Mouse (Mus musculus): ENCODE measurements around the gene Olfr60. TPM values are rescaled to one million over a fixed set of nuclear protein-coding genes. Genes with fewer than 3 reads are reported as not detected.

The Olfr60 gene
- polyA plus RNA-seq, 1 experiment: 0.75 TPM

DNA sequence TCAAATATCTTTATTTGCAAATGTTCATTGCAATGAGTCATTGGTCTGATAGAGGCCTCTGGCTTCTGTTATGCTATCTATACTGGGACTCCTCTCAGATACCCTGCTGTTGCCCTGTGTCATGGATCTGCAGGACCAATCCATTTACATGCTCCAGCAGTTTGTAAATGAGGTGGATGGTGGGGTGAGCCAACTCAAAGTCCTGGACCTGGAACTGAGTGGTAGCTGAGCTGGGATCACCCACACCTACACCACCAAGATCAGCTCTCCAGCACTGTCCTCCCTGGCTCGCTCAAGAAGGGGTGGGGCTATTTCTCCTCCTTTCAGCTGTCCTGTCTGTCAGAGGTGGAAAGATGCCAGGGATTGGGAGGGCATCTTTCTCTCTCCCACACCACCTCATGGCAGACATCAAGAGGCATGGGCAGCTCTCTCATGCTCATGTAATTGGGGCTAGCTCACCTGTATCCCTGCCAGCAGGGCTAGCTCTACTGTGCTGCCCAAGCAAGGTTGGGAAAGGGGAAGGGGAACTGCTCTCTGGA lies 31.6 kb downstream of the Olfr60 start:
- no peak for TF ChIP-seq POLR2A (IDR thresholded peaks at IDR 0.05; ENCODE audit: control insufficient read depth, extremely low read depth, insufficient read depth, low read length, poor library complexity)
- TF ChIP-seq CTCF (IDR thresholded peaks at IDR 0.05; ENCODE audit: borderline replicate concordance, control insufficient read depth, extremely low read depth, insufficient read depth, low read length, poor library complexity): no peak
- Histone ChIP-seq H3K27me3 (ENCODE audit: control insufficient read depth, insufficient read depth, low read length) (no peaks in the 10 kb centered on the region), H3K36me3 (ENCODE audit: control insufficient read depth, insufficient read depth, low read length) (no peaks in the 10 kb centered on the region), H3K27ac (ENCODE audit: control insufficient read depth, insufficient read depth, low read length) (no peak overlapping the region), H3K4me3 (ENCODE audit: control insufficient read depth, insufficient read depth, low read length) (no peak overlapping the region), H3K4me1 (replicated peaks; ENCODE audit: control insufficient read depth, insufficient read depth, low read length) (no peaks in the 10 kb centered on the region)
- whole genome bisulfite sequencing: 82% methylated on average over 1 of the region's 1 CpGs
- DNase-seq: no peak

DNA sequence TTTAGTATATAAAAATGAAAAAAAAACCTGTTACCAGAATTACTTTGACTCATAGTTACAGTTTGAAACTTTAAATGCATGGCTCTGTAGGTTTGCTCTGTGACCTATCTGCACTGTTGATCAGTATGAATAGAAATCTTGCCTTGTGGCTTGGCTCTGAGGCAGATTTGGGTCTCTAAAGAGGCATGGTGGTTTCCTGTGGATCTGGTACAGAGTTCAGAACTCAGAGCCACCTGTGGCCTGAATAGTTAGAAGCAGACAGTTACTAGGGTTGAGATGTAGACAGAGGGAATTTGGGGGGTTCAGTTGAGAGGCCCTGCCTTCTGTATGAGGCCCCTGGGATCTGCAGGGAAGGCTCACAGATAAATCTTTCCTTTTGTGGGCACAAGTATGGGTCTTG lies 40.3 kb downstream of the Olfr60 start:
- DNase-seq: peak; percentile 27
- no peaks in the 10 kb centered on the region for H3K27me3 ChIP-seq (ENCODE audit: control insufficient read depth, insufficient read depth, low read length)
- no peak overlapping the region for H3K27ac ChIP-seq (ENCODE audit: control insufficient read depth, insufficient read depth, low read length)
- H3K36me3 ChIP-seq (ENCODE audit: control insufficient read depth, insufficient read depth, low read length): no peaks in the 10 kb centered on the region
- H3K4me3 ChIP-seq (ENCODE audit: control insufficient read depth, insufficient read depth, low read length): no peak overlapping the region
- no peak for TF ChIP-seq CTCF (IDR thresholded peaks at IDR 0.05; ENCODE audit: borderline replicate concordance, control insufficient read depth, extremely low read depth, insufficient read depth, low read length, poor library complexity)
- no peak for TF ChIP-seq POLR2A (IDR thresholded peaks at IDR 0.05; ENCODE audit: control insufficient read depth, extremely low read depth, insufficient read depth, low read length, poor library complexity)
- peaks cover 22% of the 10 kb centered on the region for H3K4me1 ChIP-seq (replicated peaks; ENCODE audit: control insufficient read depth, insufficient read depth, low read length)

- H3K4me1 ChIP-seq (replicated peaks; ENCODE audit: control insufficient read depth, insufficient read depth, low read length): peaks cover 22% of the 10 kb centered on the region
- 74% methylated on average over 1 of the region's 1 CpGs for WGBS
- H3K4me3 ChIP-seq (ENCODE audit: control insufficient read depth, insufficient read depth, low read length): no peak within 1 kb of the TSS
- TF ChIP-seq POLR2A (IDR thresholded peaks at IDR 0.05; ENCODE audit: control insufficient read depth, extremely low read depth, insufficient read depth, low read length, poor library complexity) (no peak), CTCF (IDR thresholded peaks at IDR 0.05; ENCODE audit: borderline replicate concordance, control insufficient read depth, extremely low read depth, insufficient read depth, low read length, poor library complexity) (no peak)
- H3K36me3 ChIP-seq (ENCODE audit: control insufficient read depth, insufficient read depth, low read length): no peaks in the 10 kb centered on the region
- no peak for DNase-seq
- H3K27ac ChIP-seq (ENCODE audit: control insufficient read depth, insufficient read depth, low read length): peak within 1 kb of the TSS; percentile 11; the same call in 1 of the 2 replicates
- no peaks in the 10 kb centered on the region for H3K27me3 ChIP-seq (ENCODE audit: control insufficient read depth, insufficient read depth, low read length)
These were observed 40.9 kb downstream of the Olfr60 start, which contains the start of gene Olfr525 for GRCm38 (mm10) chr7:140320558-140320957. Gene Olfr525 (plus strand): TSS chr7:140320858.

GRCm38 (mm10) chr7:140319861-140320385 lies 41.5 kb downstream of the Olfr60 start:
- DNase-seq: no peak
- H3K27ac ChIP-seq (ENCODE audit: control insufficient read depth, insufficient read depth, low read length): no peak overlapping the region

GRCm38 (mm10) chr7:140299416-140299815 lies 62.1 kb downstream of the Olfr60 start:
- WGBS: 94% methylated on average over 3 of the region's 3 CpGs
- DNase-seq: no peak
- Histone ChIP-seq H3K27ac (ENCODE audit: control insufficient read depth, insufficient read depth, low read length) (no peak overlapping the region), H3K36me3 (ENCODE audit: control insufficient read depth, insufficient read depth, low read length) (no peaks in the 10 kb centered on the region), H3K4me3 (ENCODE audit: control insufficient read depth, insufficient read depth, low read length) (no peak overlapping the region), H3K4me1 (replicated peaks; ENCODE audit: control insufficient read depth, insufficient read depth, low read length) (no peaks in the 10 kb centered on the region), H3K27me3 (ENCODE audit: control insufficient read depth, insufficient read depth, low read length) (no peaks in the 10 kb centered on the region)
- TF ChIP-seq POLR2A (IDR thresholded peaks at IDR 0.05; ENCODE audit: control insufficient read depth, extremely low read depth, insufficient read depth, low read length, poor library complexity) (no peak), CTCF (IDR thresholded peaks at IDR 0.05; ENCODE audit: borderline replicate concordance, control insufficient read depth, extremely low read depth, insufficient read depth, low read length, poor library complexity) (no peak)

More at GRCm38 (mm10) chr7:140319861-140320385, 41.5 kb downstream of the Olfr60 start:
- Histone ChIP-seq H3K36me3 (ENCODE audit: control insufficient read depth, insufficient read depth, low read length) (no peaks in the 10 kb centered on the region), H3K4me1 (replicated peaks; ENCODE audit: control insufficient read depth, insufficient read depth, low read length) (peaks cover 22% of the 10 kb centered on the region), H3K4me3 (ENCODE audit: control insufficient read depth, insufficient read depth, low read length) (no peak overlapping the region), H3K27me3 (ENCODE audit: control insufficient read depth, insufficient read depth, low read length) (no peaks in the 10 kb centered on the region)
- no peak for TF ChIP-seq POLR2A (IDR thresholded peaks at IDR 0.05; ENCODE audit: control insufficient read depth, extremely low read depth, insufficient read depth, low read length, poor library complexity)
- TF ChIP-seq CTCF (IDR thresholded peaks at IDR 0.05; ENCODE audit: borderline replicate concordance, control insufficient read depth, extremely low read depth, insufficient read depth, low read length, poor library complexity): no peak
- WGBS: 95% methylated on average over 3 of the region's 3 CpGs

GRCm38 (mm10) chr7:140296876-140297275 lies 64.6 kb downstream of the Olfr60 start:
- no peak for DNase-seq
- H3K4me3 ChIP-seq (ENCODE audit: control insufficient read depth, insufficient read depth, low read length): no peak overlapping the region
- H3K4me1 ChIP-seq (replicated peaks; ENCODE audit: control insufficient read depth, insufficient read depth, low read length): no peaks in the 10 kb centered on the region
- no peak overlapping the region for H3K27ac ChIP-seq (ENCODE audit: control insufficient read depth, insufficient read depth, low read length)
- TF ChIP-seq CTCF (IDR thresholded peaks at IDR 0.05; ENCODE audit: borderline replicate concordance, control insufficient read depth, extremely low read depth, insufficient read depth, low read length, poor library complexity) (no peak), POLR2A (IDR thresholded peaks at IDR 0.05; ENCODE audit: control insufficient read depth, extremely low read depth, insufficient read depth, low read length, poor library complexity) (no peak)
- no peaks in the 10 kb centered on the region for H3K36me3 ChIP-seq (ENCODE audit: control insufficient read depth, insufficient read depth, low read length)
- WGBS: 89% methylated on average over 6 of the region's 6 CpGs
- H3K27me3 ChIP-seq (ENCODE audit: control insufficient read depth, insufficient read depth, low read length): no peaks in the 10 kb centered on the region

Measured in thymus, adult 2 months (tissue).